Mouse (Mus musculus): ENCODE data around the gene Olfr1264.

GRCm38 (mm10) chr2:89999845-90000244 lies 25.5 kb downstream of the Olfr1264 start, which contains the start of gene Olfr1262:
- no peak for TF ChIP-seq EP300 (IDR thresholded peaks at IDR 0.05; ENCODE audit: low read depth in 1 of 2, low read length in 2 of 2)
- TF ChIP-seq CTCF (IDR thresholded peaks at IDR 0.05 in 2 of 3, conservative IDR thresholded peaks at IDR 0.05 in 1 of 3; ENCODE audit: control insufficient read depth in 1 of 3, insufficient read depth in 1 of 3, low read depth in 2 of 3, low read length in 3 of 3, poor library complexity in 1 of 3, severe bottlenecking in 1 of 3): no peak
- TF ChIP-seq RCOR1 (IDR thresholded peaks at IDR 0.05; ENCODE audit: low read depth, low read length): no peak

Measured in MEL (cell line).